Mouse (Mus musculus): ENCODE measurements at regions not wholly inside any gene's neighbourhood (a gene's known extent, or its start where the extent isn't known, plus 50 kb on each side); places are given as distances from the start of the nearest gene placed in this dataset.

GRCm38 (mm10) chr13:112213652-112214081, 74.6 kb upstream of the Ankrd55 start:
- Histone ChIP-seq H3K79me2 (ENCODE audit: control insufficient read depth, insufficient read depth) (no peaks in the 10 kb centered on the region), H3K4me2 (ENCODE audit: low read depth) (no peak overlapping the region), H3K36me3 (ENCODE audit: control insufficient read depth, insufficient read depth) (no peaks in the 10 kb centered on the region), H3K27me3 (ENCODE audit: control insufficient read depth, insufficient read depth, insufficient read length) (no peaks in the 10 kb centered on the region), H3K4me3 (no peak overlapping the region), H3ac (ENCODE audit: control insufficient read depth, insufficient read length) (no peak overlapping the region)
- TF ChIP-seq E2F4 (IDR thresholded peaks at IDR 0.05; ENCODE audit: insufficient read depth) (no peak), TCF3 (IDR thresholded peaks at IDR 0.05; ENCODE audit: insufficient read length, low read depth) (no peak), CEBPB (IDR thresholded peaks at IDR 0.05; ENCODE audit: insufficient read depth, poor library complexity, severe bottlenecking) (no peak), MYOG (IDR thresholded peaks at IDR 0.05; ENCODE audit: control insufficient read depth in 1 of 3, insufficient read depth in 1 of 3, insufficient read length in 2 of 3, low read depth in 2 of 3) (no peak), POLR2A (IDR thresholded peaks at IDR 0.05; ENCODE audit: insufficient read length, low read depth) (no peak), TCF12 (IDR thresholded peaks at IDR 0.05; ENCODE audit: insufficient read depth, poor library complexity, severe bottlenecking) (no peak), REST (IDR thresholded peaks at IDR 0.05; ENCODE audit: insufficient read depth, insufficient read length) (no peak), SRF (IDR thresholded peaks at IDR 0.05; ENCODE audit: control insufficient read depth, insufficient read length, low read depth) (no peak), POLR2AphosphoS2 (IDR thresholded peaks at IDR 0.05; ENCODE audit: insufficient read length, low read depth) (no peak), MAX (IDR thresholded peaks at IDR 0.05; ENCODE audit: low read depth) (no peak), USF1 (IDR thresholded peaks at IDR 0.05; ENCODE audit: low read depth) (no peak), MYOD1 (IDR thresholded peaks at IDR 0.05; ENCODE audit: control insufficient read depth in 1 of 3, insufficient read length in 2 of 3, low read depth in 2 of 3) (no peak)

- Histone ChIP-seq H3K79me2 (ENCODE audit: control insufficient read depth, insufficient read depth) (no peaks in the 10 kb centered on the region), H3K4me2 (ENCODE audit: low read depth) (no peak overlapping the region), H3K4me3 (no peak overlapping the region), H3K27me3 (ENCODE audit: control insufficient read depth, insufficient read depth, insufficient read length) (no peaks in the 10 kb centered on the region), H3ac (ENCODE audit: control insufficient read depth, insufficient read length) (no peak overlapping the region), H3K36me3 (ENCODE audit: control insufficient read depth, insufficient read depth) (no peaks in the 10 kb centered on the region)
- no peak for TF ChIP-seq TCF12 (IDR thresholded peaks at IDR 0.05; ENCODE audit: insufficient read depth, poor library complexity, severe bottlenecking)
- no peak for TF ChIP-seq MYOD1 (IDR thresholded peaks at IDR 0.05; ENCODE audit: control insufficient read depth in 1 of 3, insufficient read length in 2 of 3, low read depth in 2 of 3)
- no peak for TF ChIP-seq USF1 (IDR thresholded peaks at IDR 0.05; ENCODE audit: low read depth)
- no peak for TF ChIP-seq MYOG (IDR thresholded peaks at IDR 0.05; ENCODE audit: control insufficient read depth in 1 of 3, insufficient read depth in 1 of 3, insufficient read length in 2 of 3, low read depth in 2 of 3)
These were observed 72.2 kb upstream of the Ankrd55 start for GRCm38 (mm10) chr13:112216084-112216483.

GRCm38 (mm10) chr13:112218389-112218788, 69.9 kb upstream of the Ankrd55 start:
- Histone ChIP-seq H3ac (ENCODE audit: control insufficient read depth, insufficient read length) (no peak overlapping the region), H3K4me2 (ENCODE audit: low read depth) (no peak overlapping the region), H3K27me3 (ENCODE audit: control insufficient read depth, insufficient read depth, insufficient read length) (no peaks in the 10 kb centered on the region), H3K4me3 (no peak overlapping the region), H3K36me3 (ENCODE audit: control insufficient read depth, insufficient read depth) (no peaks in the 10 kb centered on the region), H3K79me2 (ENCODE audit: control insufficient read depth, insufficient read depth) (no peaks in the 10 kb centered on the region)
- TF ChIP-seq MAX (IDR thresholded peaks at IDR 0.05; ENCODE audit: low read depth): no peak
- TF ChIP-seq POLR2AphosphoS2 (IDR thresholded peaks at IDR 0.05; ENCODE audit: insufficient read length, low read depth): no peak
- no peak for TF ChIP-seq E2F4 (IDR thresholded peaks at IDR 0.05; ENCODE audit: insufficient read depth)
- no peak for TF ChIP-seq TCF12 (IDR thresholded peaks at IDR 0.05; ENCODE audit: insufficient read depth, poor library complexity, severe bottlenecking)
- no peak for TF ChIP-seq USF1 (IDR thresholded peaks at IDR 0.05; ENCODE audit: low read depth)
- TF ChIP-seq MYOD1 (IDR thresholded peaks at IDR 0.05; ENCODE audit: control insufficient read depth in 1 of 3, insufficient read length in 2 of 3, low read depth in 2 of 3): no peak
- TF ChIP-seq CEBPB (IDR thresholded peaks at IDR 0.05; ENCODE audit: insufficient read depth, poor library complexity, severe bottlenecking): no peak
- TF ChIP-seq SRF (IDR thresholded peaks at IDR 0.05; ENCODE audit: control insufficient read depth, insufficient read length, low read depth): no peak
- TF ChIP-seq MYOG (IDR thresholded peaks at IDR 0.05; ENCODE audit: control insufficient read depth in 1 of 3, insufficient read depth in 1 of 3, insufficient read length in 2 of 3, low read depth in 2 of 3): no peak
- no peak for TF ChIP-seq TCF3 (IDR thresholded peaks at IDR 0.05; ENCODE audit: insufficient read length, low read depth)
- TF ChIP-seq REST (IDR thresholded peaks at IDR 0.05; ENCODE audit: insufficient read depth, insufficient read length): no peak
- TF ChIP-seq POLR2A (IDR thresholded peaks at IDR 0.05; ENCODE audit: insufficient read length, low read depth): no peak

- Histone ChIP-seq H3K4me2 (ENCODE audit: low read depth) (no peak overlapping the region), H3K4me3 (no peak overlapping the region)
- no peak for TF ChIP-seq TCF3 (IDR thresholded peaks at IDR 0.05; ENCODE audit: insufficient read length, low read depth)
- no peak for TF ChIP-seq POLR2AphosphoS2 (IDR thresholded peaks at IDR 0.05; ENCODE audit: insufficient read length, low read depth)
- no peak for TF ChIP-seq MAX (IDR thresholded peaks at IDR 0.05; ENCODE audit: low read depth)
- TF ChIP-seq MYOD1 (IDR thresholded peaks at IDR 0.05; ENCODE audit: control insufficient read depth in 1 of 3, insufficient read length in 2 of 3, low read depth in 2 of 3): no peak
- no peak for TF ChIP-seq SRF (IDR thresholded peaks at IDR 0.05; ENCODE audit: control insufficient read depth, insufficient read length, low read depth)
- no peak for TF ChIP-seq USF1 (IDR thresholded peaks at IDR 0.05; ENCODE audit: low read depth)
- no peak for TF ChIP-seq TCF12 (IDR thresholded peaks at IDR 0.05; ENCODE audit: insufficient read depth, poor library complexity, severe bottlenecking)
- no peak for TF ChIP-seq MYOG (IDR thresholded peaks at IDR 0.05; ENCODE audit: control insufficient read depth in 1 of 3, insufficient read depth in 1 of 3, insufficient read length in 2 of 3, low read depth in 2 of 3)
- TF ChIP-seq POLR2A (IDR thresholded peaks at IDR 0.05; ENCODE audit: insufficient read length, low read depth): no peak
- no peak for TF ChIP-seq E2F4 (IDR thresholded peaks at IDR 0.05; ENCODE audit: insufficient read depth)
These were observed 68.1 kb upstream of the Ankrd55 start for GRCm38 (mm10) chr13:112220184-112220583.

GRCm38 (mm10) chr13:112223616-112224015, 64.6 kb upstream of the Ankrd55 start:
- H3K4me2 ChIP-seq (ENCODE audit: low read depth): no peak overlapping the region
- no peak overlapping the region for H3ac ChIP-seq (ENCODE audit: control insufficient read depth, insufficient read length)
- H3K36me3 ChIP-seq (ENCODE audit: control insufficient read depth, insufficient read depth): no peaks in the 10 kb centered on the region
- H3K4me3 ChIP-seq: no peak overlapping the region
- no peaks in the 10 kb centered on the region for H3K79me2 ChIP-seq (ENCODE audit: control insufficient read depth, insufficient read depth)
- H3K27me3 ChIP-seq (ENCODE audit: control insufficient read depth, insufficient read depth, insufficient read length): no peaks in the 10 kb centered on the region
- no peak for TF ChIP-seq TCF12 (IDR thresholded peaks at IDR 0.05; ENCODE audit: insufficient read depth, poor library complexity, severe bottlenecking)
- no peak for TF ChIP-seq SRF (IDR thresholded peaks at IDR 0.05; ENCODE audit: control insufficient read depth, insufficient read length, low read depth)
- no peak for TF ChIP-seq MAX (IDR thresholded peaks at IDR 0.05; ENCODE audit: low read depth)

More at GRCm38 (mm10) chr13:112220184-112220583, 68.1 kb upstream of the Ankrd55 start:
- Histone ChIP-seq H3K36me3 (ENCODE audit: control insufficient read depth, insufficient read depth) (no peaks in the 10 kb centered on the region), H3ac (ENCODE audit: control insufficient read depth, insufficient read length) (no peak overlapping the region), H3K79me2 (ENCODE audit: control insufficient read depth, insufficient read depth) (no peaks in the 10 kb centered on the region), H3K27me3 (ENCODE audit: control insufficient read depth, insufficient read depth, insufficient read length) (no peaks in the 10 kb centered on the region)

Measured in myocyte (in vitro differentiated cells).